In genomic region chr16:34926531-34927435, GRCm38 (mm10) we compare ENCODE assay signal across 8 mouse cellular contexts.
DNase-seq lines count a peak whose midpoint lies in the region; ATAC-seq and TF ChIP-seq lines count a peak whose summit lies in the region.

No protein-coding gene starts in this region.

- H3K4me1 ChIP-seq in kidney, adult 2 months (ENCODE audit: control insufficient read depth, insufficient read depth, low read length): no peaks in the 10 kb centered on the region
- peaks cover 54% of the 10 kb centered on the region for H3K4me1 ChIP-seq in heart, postnatal 0 days (ENCODE audit: control insufficient read depth, insufficient read depth)
- peaks cover 77% of the 10 kb centered on the region for H3K4me1 ChIP-seq in lung, embryonic 15.5 days
- no peaks in the 10 kb centered on the region for H3K4me1 ChIP-seq in cerebellum, adult 2 months (ENCODE audit: control insufficient read depth, insufficient read depth, low read length)

- ATAC-seq in heart, postnatal 0 days (ENCODE audit: insufficient read depth, low read depth): no peak
- peak; percentile 23; the same call in 1 of the 2 replicates for ATAC-seq in lung, embryonic 15.5 days (ENCODE audit: borderline replicate concordance, extremely low read depth, low FRiP score, low TSS enrichment)

- no peak overlapping the region for H3K4me3 ChIP-seq in kidney, adult 2 months (ENCODE audit: insufficient read depth, low read depth, low read length)
- H3K4me3 ChIP-seq in heart, postnatal 0 days (ENCODE audit: low read depth, low read length): no peak overlapping the region
- H3K4me3 ChIP-seq in lung, embryonic 15.5 days: peak overlapping the region; percentile 5; the same call in 1 of the 2 replicates
- H3K4me3 ChIP-seq in cerebellum, adult 2 months (replicated peaks; ENCODE audit: insufficient read depth, low read depth, low read length): no peak overlapping the region

- no peak for TF ChIP-seq EP300 in heart, postnatal 0 days (IDR thresholded peaks at IDR 0.05; ENCODE audit: low read depth)

- WGBS in kidney, adult 2 months: 66% methylated on average over 9 of the region's 9 CpGs
- 48% methylated on average over 9 of the region's 9 CpGs for WGBS in heart, postnatal 0 days
- 49% methylated on average over 9 of the region's 9 CpGs for WGBS in lung, embryonic 15.5 days
- WGBS in cerebellum, adult 2 months: 82% methylated on average over 9 of the region's 9 CpGs

- no peak overlapping the region for H3K4me2 ChIP-seq in heart, postnatal 0 days (ENCODE audit: low read depth, low read length)
- peak overlapping the region; percentile 67 for H3K4me2 ChIP-seq in lung, embryonic 15.5 days

- peak overlapping the region; percentile 22; the same call in 1 of the 2 replicates for H3K9ac ChIP-seq in heart, postnatal 0 days (replicated peaks; ENCODE audit: low read depth, low read length)
- H3K9ac ChIP-seq in lung, embryonic 15.5 days: peak overlapping the region; percentile 5; the same call in 1 of the 2 replicates

- no peaks in the 10 kb centered on the region for H3K27me3 ChIP-seq in kidney, adult 2 months (replicated peaks; ENCODE audit: control insufficient read depth, insufficient read depth, low read length)
- H3K27me3 ChIP-seq in heart, postnatal 0 days (ENCODE audit: control insufficient read depth, insufficient read depth, low read length): peaks cover 2% of the 10 kb centered on the region; the same call in 1 of the 2 replicates
- no peaks in the 10 kb centered on the region for H3K27me3 ChIP-seq in lung, embryonic 15.5 days
- no peaks in the 10 kb centered on the region for H3K27me3 ChIP-seq in cerebellum, adult 2 months (ENCODE audit: control insufficient read depth, insufficient read depth, low read length)

- peak overlapping the region; percentile 54 for H3K27ac ChIP-seq in kidney, adult 2 months (ENCODE audit: insufficient read depth, low read depth, low read length)
- peak overlapping the region; percentile 61; the same call in 1 of the 2 replicates for H3K27ac ChIP-seq in heart, postnatal 0 days (ENCODE audit: low read depth)
- H3K27ac ChIP-seq in lung, embryonic 15.5 days: peak overlapping the region; percentile 91
- no peak overlapping the region for H3K27ac ChIP-seq in cerebellum, adult 2 months (ENCODE audit: insufficient read depth, low read length)

- no peak for TF ChIP-seq CTCF in kidney, adult 2 months (conservative IDR thresholded peaks at IDR 0.05; ENCODE audit: insufficient read depth, insufficient read length, low read depth, low read length)
- no peak for TF ChIP-seq CTCF in heart, postnatal 0 days (IDR thresholded peaks at IDR 0.05; ENCODE audit: low read depth)
- TF ChIP-seq CTCF in cerebellum, adult 2 months (IDR thresholded peaks at IDR 0.05; ENCODE audit: borderline replicate concordance, insufficient read depth, low read depth, low read length): no peak

- peak; percentile 59 for DNase-seq in kidney, adult 2 months
- no peak for DNase-seq in kidney, adult 18-20 months
- peak; percentile 70 to 73 for DNase-seq in adrenal gland, postnatal 36 days
- no peak for DNase-seq in heart, postnatal 0 days (ENCODE audit: low spot score)
- no peak for DNase-seq in cerebellum, adult 2 months
- DNase-seq in right cerebral cortex, postnatal 4 days: no peak
- no peak for DNase-seq in left cerebral cortex, postnatal 36 days (ENCODE audit: low spot score in 2 of 2)

- no peaks in the 10 kb centered on the region for H3K36me3 ChIP-seq in kidney, adult 2 months (ENCODE audit: control insufficient read depth, insufficient read depth, low read length)
- H3K36me3 ChIP-seq in heart, postnatal 0 days (replicated peaks; ENCODE audit: control insufficient read depth, insufficient read depth, low read length): no peaks in the 10 kb centered on the region
- peaks cover 3% of the 10 kb centered on the region; the same call in 1 of the 2 replicates for H3K36me3 ChIP-seq in lung, embryonic 15.5 days

- TF ChIP-seq POLR2A in kidney, adult 2 months (IDR thresholded peaks at IDR 0.05; ENCODE audit: low read depth, low read length): no peak
- no peak for TF ChIP-seq POLR2A in cerebellum, adult 2 months (IDR thresholded peaks at IDR 0.05; ENCODE audit: borderline replicate concordance, insufficient read depth, low read length)

- H3K9me3 ChIP-seq in heart, postnatal 0 days (replicated peaks; ENCODE audit: control insufficient read depth, low read length): no peaks in the 10 kb centered on the region
- H3K9me3 ChIP-seq in lung, embryonic 15.5 days: no peaks in the 10 kb centered on the region

- intact Hi-C loops in left cerebral cortex, postnatal 36 days (cut with DNase I): no loop called here

Comparison
In these comparisons a context has a peak if more than half of its experiments do, and no peak if none do; other contexts are left out.
1. DNase-seq: peak in kidney, adult 2 months (single experiment) and adrenal gland, postnatal 36 days (2 of 2); none in kidney, adult 18-20 months (single experiment), heart, postnatal 0 days (single experiment), cerebellum, adult 2 months (0 of 2), right cerebral cortex, postnatal 4 days (single experiment) and left cerebral cortex, postnatal 36 days (0 of 2).